Mouse (Mus musculus) lung, embryonic 16.5 days (tissue): ENCODE results near the gene Rpp40. TPM values are rescaled to one million over a fixed set of nuclear protein-coding genes. Genes with fewer than 3 reads are reported as not detected.

ENCODE experiments used
- ATAC-seq: fragments of 200-750 bp; cut with Nextera tagmentation; 2 replicates; pipeline ENCODE4 v1.8.0; 2017; ENCODE audit warnings: low read depth, mild to moderate bottlenecking, moderate library complexity
- H3K27ac ChIP-seq: fragments of 300-500 bp; sonication (generic); 2 replicates; pipeline ENCODE4 v1.5.1; 2014; ENCODE audit warnings: mild to moderate bottlenecking, control low read depth, low read length
- H3K27me3 ChIP-seq: fragments of 300-500 bp; sonication (generic); 2 replicates; pipeline ENCODE4 v1.6.1; 2014; ENCODE audit warnings: low read depth, low read length, mixed read lengths; ENCODE audit not compliant: control insufficient read depth, insufficient read depth
- H3K36me3 ChIP-seq: fragments of 300-500 bp; sonication (generic); 2 replicates; pipeline ENCODE4 v1.6.1; 2014; ENCODE audit warnings: low read length; ENCODE audit not compliant: control insufficient read depth, insufficient read depth
- H3K4me1 ChIP-seq: fragments of 300-500 bp; sonication (generic); replicated peaks from 2 replicates; pipeline ENCODE4 v1.6.1; 2014; ENCODE audit warnings: low read length, mixed read lengths; ENCODE audit not compliant: control insufficient read depth, insufficient read depth
- H3K4me2 ChIP-seq: fragments of 300-500 bp; sonication (generic); 2 replicates; pipeline ENCODE4 v1.6.1; 2014; ENCODE audit warnings: low read depth, low read length, control low read depth
- H3K4me3 ChIP-seq: fragments of 300-500 bp; sonication (generic); 2 replicates; pipeline ENCODE4 v1.5.1; 2014; ENCODE audit warnings: mild to moderate bottlenecking, low read length, control low read depth
- H3K9ac ChIP-seq: fragments of 300-500 bp; sonication (generic); 2 replicates; pipeline ENCODE4 v1.6.1; 2014; ENCODE audit warnings: low read length, control low read depth
- H3K9me3 ChIP-seq: fragments of 300-500 bp; sonication (generic); 2 replicates; pipeline ENCODE4 v1.6.1; 2016; ENCODE audit warnings: low read length; ENCODE audit not compliant: control insufficient read depth
- WGBS: fragments of 180-500 bp; shearing (Covaris S2); extraction: QIAGEN DNeasy Blood & Tissue Kit; methylation state at CpG from one replicate; pipeline ENCODE4 v1.1.7; 2014; 5-methylcytosine and 5-hydroxymethylcytosine counted together
- polyA plus RNA-seq: library from polyadenylated mRNA; unstranded; fragments of >200 nt; fragmentation: Nextera tagmentation; extraction: Ambion mirVana; gene quantifications from 2 replicates; pipeline ENCODE4 v1.2.1, GENCODE M21; 2015

The Rpp40 gene
- polyA plus RNA-seq, 1 experiment from 2014 or later = 13.8 TPM

GRCm38 (mm10) chr13:35905378-35905777 is 781 bp downstream of the Rpp40 start:
- ATAC-seq = no peak
- no peaks in the 10 kb centered on the region for H3K9me3 ChIP-seq

GRCm38 (mm10) chr13:35892866-35893265 is 13.3 kb downstream of the Rpp40 start:
- H3K4me3 ChIP-seq = no peak overlapping the region
- peaks cover 4% of the 10 kb centered on the region; the same call in 1 of the 2 replicates for H3K36me3 ChIP-seq
- ATAC-seq = no peak
- H3K9me3 ChIP-seq = no peaks in the 10 kb centered on the region
- no peak overlapping the region for H3K4me2 ChIP-seq
- no peaks in the 10 kb centered on the region for H3K27me3 ChIP-seq
- H3K4me1 ChIP-seq = no peaks in the 10 kb centered on the region
- 75% methylated on average over 3 of the region's 3 CpGs for WGBS
- no peak overlapping the region for H3K9ac ChIP-seq
- no peak overlapping the region for H3K27ac ChIP-seq

More at GRCm38 (mm10) chr13:35905378-35905777, 781 bp downstream of the Rpp40 start:
- Histone ChIP-seq H3K36me3 (no peaks in the 10 kb centered on the region), H3K4me2 (peak overlapping the region; percentile 86), H3K27me3 (no peaks in the 10 kb centered on the region), H3K9ac (peak overlapping the region; percentile 77), H3K4me1 (no peaks in the 10 kb centered on the region), H3K27ac (no peak overlapping the region), H3K4me3 (peak overlapping the region; percentile 86)
- WGBS = 2% methylated on average over 13 of the region's 13 CpGs

- 0 out of 2 replicates have a peak overlapping the region, but pooled peaks have one; percentile 14 for H3K4me3 ChIP-seq
- WGBS = 20% methylated on average over 15 of the region's 15 CpGs
- no peak overlapping the region for H3K27ac ChIP-seq
- peak overlapping the region; percentile 22; the same call in 1 of the 2 replicates for H3K4me2 ChIP-seq
- peak overlapping the region; percentile 20; the same call in 1 of the 2 replicates for H3K9ac ChIP-seq
- H3K4me1 ChIP-seq = peaks cover 5% of the 10 kb centered on the region; the same call in 1 of the 2 replicates
- no peaks in the 10 kb centered on the region for H3K27me3 ChIP-seq
- peak; percentile 23; the same call in 1 of the 2 replicates for ATAC-seq
- H3K9me3 ChIP-seq = no peaks in the 10 kb centered on the region
- H3K36me3 ChIP-seq = no peaks in the 10 kb centered on the region
Measured at GRCm38 (mm10) chr13:35886121-35886725, 19.9 kb downstream of the Rpp40 start.

GRCm38 (mm10) chr13:35880555-35881046 is 25.6 kb downstream of the Rpp40 start:
- Histone ChIP-seq H3K4me2 (no peak overlapping the region), H3K9ac (no peak overlapping the region), H3K4me1 (peaks cover 2% of the 10 kb centered on the region; the same call in 1 of the 2 replicates), H3K27me3 (no peaks in the 10 kb centered on the region), H3K27ac (no peak overlapping the region), H3K9me3 (no peaks in the 10 kb centered on the region), H3K4me3 (no peak overlapping the region), H3K36me3 (no peaks in the 10 kb centered on the region)
- 69% methylated on average over 6 of the region's 6 CpGs for WGBS
- ATAC-seq = no peak

- Histone ChIP-seq H3K36me3 (peaks cover under 1% of the 10 kb centered on the region), H3K9me3 (no peaks in the 10 kb centered on the region), H3K4me1 (0 out of 2 replicates have a peak, but pooled peaks cover under 1% of the 10 kb centered on the region), H3K4me3 (no peak overlapping the region), H3K9ac (no peak overlapping the region), H3K27me3 (no peaks in the 10 kb centered on the region), H3K27ac (no peak overlapping the region), H3K4me2 (no peak overlapping the region)
- WGBS = 71% methylated on average over 5 of the region's 5 CpGs
- ATAC-seq = no peak
Measured at GRCm38 (mm10) chr13:35879519-35879918, 26.6 kb downstream of the Rpp40 start.

- no peaks in the 10 kb centered on the region for H3K27me3 ChIP-seq
- peaks cover 5% of the 10 kb centered on the region for H3K36me3 ChIP-seq
- H3K4me2 ChIP-seq = no peak overlapping the region
- 40% methylated on average over 5 of the region's 5 CpGs for WGBS
- no peak for ATAC-seq
- H3K4me1 ChIP-seq = no peaks in the 10 kb centered on the region
- no peak overlapping the region for H3K9ac ChIP-seq
- H3K4me3 ChIP-seq = no peak overlapping the region
- H3K27ac ChIP-seq = no peak overlapping the region
- no peaks in the 10 kb centered on the region for H3K9me3 ChIP-seq
Measured at GRCm38 (mm10) chr13:35879068-35879467, 27.1 kb downstream of the Rpp40 start.

GRCm38 (mm10) chr13:35878282-35878681 is 27.9 kb downstream of the Rpp40 start:
- peaks cover 6% of the 10 kb centered on the region for H3K36me3 ChIP-seq
- WGBS = 27% methylated on average over 1 of the region's 1 CpGs
- H3K4me2 ChIP-seq = no peak overlapping the region
- no peak overlapping the region for H3K27ac ChIP-seq
- no peak for ATAC-seq
- no peaks in the 10 kb centered on the region for H3K4me1 ChIP-seq
- H3K9ac ChIP-seq = no peak overlapping the region
- H3K9me3 ChIP-seq = no peaks in the 10 kb centered on the region
- no peaks in the 10 kb centered on the region for H3K27me3 ChIP-seq
- H3K4me3 ChIP-seq = no peak overlapping the region

GRCm38 (mm10) chr13:35875396-35875795 is 30.8 kb downstream of the Rpp40 start:
- 83% methylated on average over 5 of the region's 5 CpGs for WGBS
- ATAC-seq = no peak
- H3K27ac ChIP-seq = no peak overlapping the region

GRCm38 (mm10) chr13:35871107-35871506 is 35.1 kb downstream of the Rpp40 start:
- 51% methylated on average over 3 of the region's 3 CpGs for WGBS
- Histone ChIP-seq H3K4me2 (no peak overlapping the region), H3K4me1 (no peaks in the 10 kb centered on the region), H3K4me3 (no peak overlapping the region), H3K27me3 (no peaks in the 10 kb centered on the region), H3K27ac (no peak overlapping the region), H3K9ac (no peak overlapping the region), H3K9me3 (no peaks in the 10 kb centered on the region), H3K36me3 (peaks cover 6% of the 10 kb centered on the region)
- ATAC-seq = no peak

More at GRCm38 (mm10) chr13:35875396-35875795, 30.8 kb downstream of the Rpp40 start:
- Histone ChIP-seq H3K9ac (no peak overlapping the region), H3K27me3 (no peaks in the 10 kb centered on the region), H3K4me2 (no peak overlapping the region), H3K9me3 (no peaks in the 10 kb centered on the region), H3K36me3 (peaks cover 6% of the 10 kb centered on the region), H3K4me1 (no peaks in the 10 kb centered on the region), H3K4me3 (no peak overlapping the region)
